Mouse (Mus musculus) CD4-positive helper T cell, adult 2 months (primary cell): ENCODE results near the gene Cd3e.

Source experiments
- DNase-seq: peaks from one replicate; pipeline ENCODE4 v3.0.0-alpha.2; 2012; ENCODE audit warnings: low read depth, missing footprints, low spot score

The Cd3e gene

GRCm38 (mm10) chr9:45015841-45016240, 6.4 kb upstream of the Cd3e start:
- DNase-seq, result peak; percentile 32

GRCm38 (mm10) chr9:45014879-45015278, 5.5 kb upstream of the Cd3e start:
- peak; percentile 74 for DNase-seq

GRCm38 (mm10) chr9:45011291-45011690, 1.9 kb upstream of the Cd3e start:
- no peak for DNase-seq

- DNase-seq, result peak; percentile 83
Measured at GRCm38 (mm10) chr9:45010461-45010860, 1.0 kb upstream of the Cd3e start.

GRCm38 (mm10) chr9:45008342-45008741, 1.1 kb downstream of the Cd3e start:
- no peak for DNase-seq

GRCm38 (mm10) chr9:45007404-45007803, 2.0 kb downstream of the Cd3e start:
- no peak for DNase-seq

- no peak for DNase-seq
Measured at GRCm38 (mm10) chr9:45000249-45000648, 9.2 kb downstream of the Cd3e start.

GRCm38 (mm10) chr9:44999776-45000175, 9.7 kb downstream of the Cd3e start:
- DNase-seq, result no peak

- DNase-seq, result peak; percentile 36
Measured at GRCm38 (mm10) chr9:44999171-44999570, 10.3 kb downstream of the Cd3e start.

- peak; percentile 59 for DNase-seq
Measured at GRCm38 (mm10) chr9:44998138-44998537, 11.3 kb downstream of the Cd3e start.

- DNase-seq, result no peak
Measured at GRCm38 (mm10) chr9:44996590-44996989, 12.8 kb downstream of the Cd3e start.

GRCm38 (mm10) chr9:44994962-44995361, 14.5 kb downstream of the Cd3e start:
- no peak for DNase-seq

GRCm38 (mm10) chr9:44993268-44993667, 16.2 kb downstream of the Cd3e start:
- no peak for DNase-seq

- DNase-seq, result no peak
Measured at GRCm38 (mm10) chr9:44992271-44992670, 17.2 kb downstream of the Cd3e start.

- no peak for DNase-seq
Measured at GRCm38 (mm10) chr9:44991821-44992220, 17.6 kb downstream of the Cd3e start.

GRCm38 (mm10) chr9:44986976-44987375, 22.5 kb downstream of the Cd3e start:
- peak; percentile 83 for DNase-seq

- DNase-seq, result peak; percentile 99
Measured at GRCm38 (mm10) chr9:44986242-44986781, 23.1 kb downstream of the Cd3e start.

GRCm38 (mm10) chr9:44985721-44986161, 23.7 kb downstream of the Cd3e start:
- peak; percentile 78 for DNase-seq

- no peak for DNase-seq
Measured at GRCm38 (mm10) chr9:44983001-44983400, 26.4 kb downstream of the Cd3e start.

- peak; percentile 50 for DNase-seq
Measured at GRCm38 (mm10) chr9:44982531-44982930, 26.9 kb downstream of the Cd3e start.

- DNase-seq, result peak; percentile 63
Measured at GRCm38 (mm10) chr9:44982081-44982480, 27.3 kb downstream of the Cd3e start.

- DNase-seq, result peak; percentile 73
Measured at GRCm38 (mm10) chr9:44981676-44982075, 27.8 kb downstream of the Cd3e start, which contains the start of gene Cd3d. TSS of gene Cd3d (plus strand) at chr9:44981786.

- DNase-seq, result peak; percentile 39
Measured at GRCm38 (mm10) chr9:44981104-44981503, 28.3 kb downstream of the Cd3e start.

- peak; percentile 87 for DNase-seq
Measured at GRCm38 (mm10) chr9:44980242-44980641, 29.2 kb downstream of the Cd3e start, which contains the start of gene Cd3g. TSS of gene Cd3g (minus strand) at chr9:44980431.
